Mouse (Mus musculus): ENCODE measurements at regions not wholly inside any gene's neighbourhood (a gene's known extent, or its start where the extent isn't known, plus 50 kb on each side); places are given as distances from the start of the nearest gene placed in this dataset.

GRCm38 (mm10) chr6:17400147-17400546 is 63.5 kb upstream of the Met start:
- peak in 1 of 2 experiments; percentile 42 for DNase-seq (ENCODE audit: low spot score in 2 of 2)

DNA sequence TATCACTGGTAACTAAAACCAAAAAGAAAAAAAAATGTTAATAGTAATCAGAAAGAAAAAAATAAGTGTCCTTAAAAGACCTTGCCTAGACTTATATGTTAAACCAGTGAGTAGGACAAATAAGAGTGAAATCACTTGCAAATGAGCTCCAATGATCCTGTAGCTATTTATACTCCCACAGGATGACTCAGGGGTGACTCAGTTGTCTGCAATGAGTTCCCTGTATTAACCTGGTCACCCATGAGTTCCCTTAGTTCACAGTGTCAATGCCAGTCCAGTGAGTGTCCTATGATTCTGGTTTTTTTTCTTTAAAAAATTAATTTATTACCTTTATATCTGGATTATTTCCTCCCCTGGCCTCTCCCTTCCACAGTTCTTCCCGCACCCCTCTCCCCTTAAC is 55.5 kb upstream of the Met start:
- no peak for DNase-seq (ENCODE audit: low spot score in 2 of 2)

DNA sequence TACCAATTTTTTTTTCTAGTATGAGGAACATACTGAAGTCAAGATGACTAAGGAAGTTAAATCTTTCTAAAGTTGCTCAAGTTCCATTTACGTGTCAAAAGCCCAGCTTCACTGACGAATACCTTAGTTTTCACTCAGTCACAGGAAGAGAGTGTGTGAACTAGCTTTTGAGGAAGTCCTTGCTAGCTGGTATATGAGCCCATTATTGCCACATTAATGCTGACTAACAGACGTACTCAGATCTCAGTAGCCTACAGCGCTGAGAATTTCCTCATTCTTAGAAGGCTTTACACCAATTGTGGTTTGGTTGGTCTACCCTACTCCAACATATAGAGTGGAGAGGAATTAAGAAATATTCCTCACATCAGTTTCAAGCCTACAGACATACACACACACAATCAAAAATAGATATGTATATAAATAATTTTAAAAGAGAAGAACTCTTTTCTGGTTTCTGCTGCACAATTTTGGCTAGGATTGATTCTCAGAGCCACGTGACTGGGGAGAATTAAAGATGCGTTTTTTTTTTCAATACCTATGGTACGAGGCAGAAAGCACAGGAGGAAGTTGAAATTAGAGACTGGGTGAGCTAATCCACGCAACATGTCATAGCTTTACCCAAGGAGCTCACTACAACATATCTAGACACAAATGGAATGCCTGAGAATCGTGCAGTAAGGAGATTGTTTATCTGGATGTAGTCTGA is 53.7 kb upstream of the Met start:
- DNase-seq (ENCODE audit: low spot score in 2 of 2), result no peak

GRCm38 (mm10) chr6:17410409-17410722 is 53.2 kb upstream of the Met start:
- no peak for DNase-seq (ENCODE audit: low spot score in 2 of 2)
